Mouse (Mus musculus) adrenal gland, postnatal 25 days (tissue): ENCODE data around the gene Srsf5. TPM values are rescaled to one million over a fixed set of nuclear protein-coding genes. Genes with fewer than 3 reads are reported as not detected.
A peak's percentile ranks its signal among the peaks of the same experiment; 100 is the strongest.
"Not testable (repeated sequence)": the region's sequence is repeated elsewhere in the genome, so short reads cannot be mapped to it uniquely, and the experiment has no call there.

Experiments used
- DNase-seq: peaks from one replicate; pipeline ENCODE4 v3.0.0; 2021; ENCODE audit warnings: mixed read lengths
- total RNA-seq: library from RNA; stranded (reverse); gene quantifications from 2 replicates; pipeline ENCODE4 v1.2.3, GENCODE M21; 2021

Srsf5 gene
- total RNA-seq, 1 experiment from 2014 or later, result 500 TPM

DNA sequence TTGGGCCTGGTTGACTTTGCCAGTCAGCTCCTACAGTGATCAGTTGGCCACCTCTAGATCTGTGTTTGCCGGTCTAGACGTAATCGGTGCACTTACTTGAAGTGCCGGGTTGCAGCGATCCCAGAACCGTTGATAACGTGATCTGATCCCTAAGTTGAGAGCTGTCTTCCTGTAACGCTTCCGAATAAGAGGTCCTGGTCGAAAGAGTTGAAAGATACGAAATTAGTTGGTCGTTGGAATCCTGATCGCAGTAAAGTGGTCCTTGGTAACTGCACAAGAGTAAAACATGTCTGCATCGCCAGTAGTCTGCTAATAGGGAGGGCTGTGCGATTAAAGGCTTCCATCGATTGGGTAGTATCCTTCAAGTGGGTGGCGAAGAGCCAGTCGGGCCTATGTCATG is 2.9 kb downstream of the Srsf5 start:
- no peak for DNase-seq

DNA sequence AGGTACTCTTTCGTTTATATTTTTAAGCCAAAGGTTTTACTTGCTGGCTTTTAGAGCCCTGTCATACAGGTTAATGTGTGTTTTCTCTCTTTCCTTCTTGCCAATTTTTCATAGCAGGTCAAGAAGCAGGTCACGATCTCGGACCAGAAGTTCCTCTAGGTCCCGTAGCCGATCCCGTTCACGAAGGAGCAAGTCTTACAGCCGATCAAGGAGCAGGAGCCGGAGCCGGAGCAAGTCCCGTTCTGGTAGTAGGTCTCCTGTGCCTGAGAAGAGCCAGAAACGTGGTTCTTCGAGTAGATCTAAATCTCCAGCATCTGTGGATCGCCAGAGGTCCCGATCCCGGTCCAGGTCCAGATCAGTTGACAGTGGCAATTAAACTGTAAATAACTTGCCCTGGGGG is 4.3 kb downstream of the Srsf5 start:
- DNase-seq, result not testable (repeated sequence)

- DNase-seq, result no peak
These were observed 6.4 kb downstream of the Srsf5 start for GRCm38 (mm10) chr12:80951640-80952219.

DNA sequence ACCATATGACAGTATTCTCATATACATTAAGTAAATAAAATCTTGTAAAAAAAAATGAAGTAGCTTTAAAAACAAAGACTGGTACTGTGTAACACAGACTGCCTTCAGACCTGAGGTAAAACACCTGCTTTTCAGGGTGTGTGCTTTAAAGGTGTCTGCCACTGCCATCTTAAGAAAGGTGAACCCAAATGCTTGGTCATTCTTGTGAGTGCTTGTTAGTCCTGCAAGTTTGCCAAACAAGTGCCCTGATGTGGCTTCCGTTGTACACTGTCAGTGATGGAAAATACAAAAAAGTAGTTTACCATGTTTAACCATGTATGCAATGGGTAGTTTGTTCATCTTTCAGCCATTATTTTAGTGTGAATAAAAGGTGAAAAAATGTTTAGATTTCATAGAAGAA is 7.2 kb downstream of the Srsf5 start:
- no peak for DNase-seq

DNA sequence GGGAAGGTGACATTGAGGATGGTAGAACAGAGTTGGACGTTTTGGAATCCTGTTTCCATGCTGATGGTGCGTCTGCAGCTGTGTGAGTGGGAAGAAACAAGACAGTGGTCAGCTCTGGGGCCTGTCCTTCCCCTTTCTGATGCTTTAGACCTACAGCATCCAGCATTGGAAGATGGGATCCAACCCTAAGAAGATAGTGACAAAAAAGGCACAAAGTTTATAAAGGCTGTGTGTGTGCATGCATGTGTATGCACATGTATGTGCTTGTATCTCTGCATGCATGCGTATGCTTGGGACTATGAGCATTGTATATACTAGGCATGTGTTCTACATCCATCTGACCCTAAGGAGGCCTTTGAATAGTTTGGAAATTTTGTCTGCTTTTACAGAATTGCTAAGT is 10.7 kb downstream of the Srsf5 start:
- DNase-seq, result no peak

DNA sequence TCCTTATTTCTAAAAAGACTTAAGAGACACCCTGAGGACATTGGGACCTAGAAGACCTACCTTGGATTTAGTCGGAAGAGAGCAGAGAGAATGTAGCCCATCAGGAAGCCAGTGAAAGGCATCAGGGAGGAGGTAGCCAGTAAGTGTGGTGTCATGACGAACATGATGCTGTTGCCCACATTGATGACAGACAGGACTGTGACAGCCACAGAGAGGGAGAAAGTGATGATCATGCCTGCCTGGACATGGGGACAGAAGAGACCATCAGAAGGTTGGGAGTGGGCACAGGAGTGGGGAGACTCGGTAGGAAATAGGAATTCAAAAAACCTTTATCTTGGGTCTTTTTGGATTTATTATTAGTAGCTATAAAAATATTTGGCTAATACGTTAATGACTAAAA is 12.7 kb downstream of the Srsf5 start:
- DNase-seq, result no peak

- no peak for DNase-seq
These were observed 17.3 kb downstream of the Srsf5 start for GRCm38 (mm10) chr12:80962566-80962965.

- no peak for DNase-seq
These were observed 20.9 kb downstream of the Srsf5 start for GRCm38 (mm10) chr12:80966059-80966838.

DNA sequence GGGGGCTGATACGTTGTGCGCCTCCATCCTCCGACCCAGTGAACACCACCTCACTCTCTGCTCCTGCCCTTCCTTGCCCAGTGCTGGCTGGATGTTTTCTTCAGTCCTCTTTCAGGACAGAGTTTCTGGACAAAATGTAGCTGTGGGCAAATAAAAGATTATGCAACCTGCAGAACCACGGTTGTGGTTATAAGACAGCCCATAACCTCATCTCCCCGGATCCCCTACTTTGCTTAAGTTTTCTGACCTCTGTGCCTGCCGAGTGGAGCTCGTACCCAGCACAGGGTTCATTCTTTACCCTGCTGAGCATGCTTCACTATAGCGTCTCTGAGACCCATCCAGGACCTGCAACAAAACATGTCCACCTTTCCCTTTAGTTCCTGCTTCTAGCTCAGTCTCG is 22.6 kb downstream of the Srsf5 start:
- DNase-seq, result no peak

DNA sequence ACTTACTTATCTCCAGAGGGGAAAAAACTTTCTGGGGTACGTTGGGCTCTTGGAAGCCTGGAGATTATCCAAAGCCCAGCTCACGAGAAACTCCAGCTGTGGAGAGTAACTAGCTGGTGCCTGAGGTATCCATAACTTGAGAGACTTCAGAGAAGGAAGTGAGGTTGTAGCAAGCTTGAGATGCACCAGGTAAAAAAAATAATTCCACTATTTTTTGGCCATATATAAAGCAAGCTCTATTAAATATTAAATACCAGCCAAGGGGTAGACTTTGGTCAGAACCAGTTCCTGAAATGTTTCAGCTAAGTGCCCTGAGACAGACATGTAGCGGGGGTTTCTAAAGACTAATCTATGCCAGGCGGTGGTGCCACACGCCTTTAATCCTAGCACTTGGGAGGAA is 23.3 kb downstream of the Srsf5 start, which contains the start of gene Slc10a1:
Gene Slc10a1 (minus strand): TSS at position 101 of the 400 bp plus-strand sequence.
- no peak for DNase-seq

DNA sequence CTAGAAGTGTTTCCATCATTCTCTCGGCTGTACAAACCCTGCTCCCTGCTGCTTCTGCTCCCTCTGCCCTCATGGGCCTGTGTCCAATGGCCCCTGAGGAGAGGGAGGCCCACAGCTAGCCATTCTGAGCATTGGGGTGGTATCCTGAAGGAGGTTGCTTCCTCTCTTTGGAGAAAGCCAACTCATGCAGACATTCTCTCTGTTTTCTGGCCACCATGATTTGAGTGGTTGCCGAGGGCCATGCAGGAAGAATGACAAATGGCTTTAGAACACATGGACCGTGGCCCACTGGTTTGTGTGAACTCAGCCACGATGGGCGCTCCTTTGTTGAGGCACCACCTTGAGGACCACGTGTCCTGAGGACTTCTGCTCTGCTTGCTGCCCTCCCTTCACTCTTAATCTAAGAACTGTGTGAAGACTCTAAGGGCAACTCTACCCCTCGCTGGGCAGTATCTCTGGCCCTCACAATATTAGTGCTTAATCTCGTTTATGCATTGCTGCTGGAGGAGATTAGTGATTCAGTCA is 24.9 kb downstream of the Srsf5 start:
- no peak for DNase-seq

DNA sequence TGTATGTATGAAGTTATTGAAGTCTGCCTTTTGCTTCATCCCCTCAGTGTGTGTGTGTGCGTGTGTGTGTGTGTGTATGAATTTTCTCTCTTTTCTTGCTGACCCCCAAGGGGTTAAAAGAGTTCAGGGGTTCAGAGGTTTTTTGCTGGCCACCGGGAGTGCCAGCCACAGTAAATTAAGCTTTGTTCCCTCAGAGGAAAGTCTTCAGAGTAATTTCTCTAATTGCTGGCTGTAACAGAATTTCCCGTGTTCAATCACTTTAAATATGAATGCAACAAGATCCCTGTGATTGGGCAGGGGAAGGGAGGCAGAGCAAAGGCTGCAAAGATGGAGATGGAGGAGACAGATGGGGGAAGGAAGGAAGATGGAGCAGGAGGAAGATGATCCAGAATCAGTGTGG is 26.5 kb downstream of the Srsf5 start:
- no peak for DNase-seq

DNA sequence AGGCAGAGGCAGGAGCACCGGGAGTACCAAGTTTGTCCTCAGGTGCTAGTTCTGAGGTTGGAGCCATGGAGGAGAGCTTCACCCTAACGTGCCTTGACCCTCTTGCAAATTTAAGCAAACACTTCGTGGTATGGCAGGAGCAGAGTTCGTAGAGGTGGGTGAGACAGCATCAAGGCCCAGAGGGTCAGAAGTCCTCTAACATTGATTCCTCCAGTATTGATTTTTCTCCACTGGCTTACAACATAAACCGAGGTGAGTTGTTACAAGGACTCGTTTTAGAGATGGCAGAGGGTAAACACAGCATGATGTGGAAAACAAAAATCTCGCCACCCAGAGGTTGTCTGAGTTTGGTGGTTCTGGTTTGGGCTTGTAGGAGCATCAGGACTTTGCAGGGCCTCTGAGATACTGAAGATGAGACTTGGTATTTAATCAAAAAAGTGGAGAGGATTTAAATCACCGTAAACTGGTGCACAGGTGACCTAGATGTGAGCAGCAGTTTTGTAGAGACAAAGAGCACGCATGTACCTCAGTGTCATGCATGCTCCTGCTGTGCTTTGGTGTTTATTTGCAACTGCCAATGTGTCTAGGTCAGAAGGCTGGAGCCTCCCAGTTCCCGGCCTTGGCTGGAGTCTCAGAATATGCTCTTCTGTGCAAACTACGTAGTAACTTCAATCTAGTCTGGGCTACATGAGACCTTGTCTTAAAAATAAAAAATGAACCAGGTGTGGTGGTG is 30.8 kb downstream of the Srsf5 start:
- DNase-seq, result no peak

DNA sequence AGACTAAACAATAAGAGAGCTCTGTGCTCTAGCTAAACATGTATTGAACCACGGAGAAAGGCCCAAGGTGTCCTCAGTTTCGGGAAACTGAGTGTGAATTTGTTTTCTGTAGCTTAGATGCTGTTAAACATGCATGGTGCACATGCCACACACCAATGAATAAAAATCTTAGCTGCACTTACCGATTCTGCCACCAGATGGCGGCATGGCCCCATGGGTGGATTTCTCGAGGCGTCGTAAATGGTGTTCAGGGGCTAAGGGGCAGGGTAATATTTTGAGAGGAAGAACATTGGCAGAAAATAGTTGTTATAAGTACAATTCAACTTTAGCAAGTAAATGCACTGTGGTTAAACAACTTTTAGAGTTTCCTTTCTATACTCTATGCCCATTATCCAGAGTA is 37.0 kb downstream of the Srsf5 start:
- DNase-seq, result peak; percentile 71

- no peak for DNase-seq
These were observed 38.4 kb downstream of the Srsf5 start for GRCm38 (mm10) chr12:80983695-80984094.

- DNase-seq, result no peak
These were observed 41.3 kb downstream of the Srsf5 start for GRCm38 (mm10) chr12:80986628-80987027.

GRCm38 (mm10) chr12:80988286-80988685 is 43.0 kb downstream of the Srsf5 start:
- no peak for DNase-seq

- DNase-seq, result no peak
These were observed 45.7 kb downstream of the Srsf5 start for GRCm38 (mm10) chr12:80990901-80991445.

DNA sequence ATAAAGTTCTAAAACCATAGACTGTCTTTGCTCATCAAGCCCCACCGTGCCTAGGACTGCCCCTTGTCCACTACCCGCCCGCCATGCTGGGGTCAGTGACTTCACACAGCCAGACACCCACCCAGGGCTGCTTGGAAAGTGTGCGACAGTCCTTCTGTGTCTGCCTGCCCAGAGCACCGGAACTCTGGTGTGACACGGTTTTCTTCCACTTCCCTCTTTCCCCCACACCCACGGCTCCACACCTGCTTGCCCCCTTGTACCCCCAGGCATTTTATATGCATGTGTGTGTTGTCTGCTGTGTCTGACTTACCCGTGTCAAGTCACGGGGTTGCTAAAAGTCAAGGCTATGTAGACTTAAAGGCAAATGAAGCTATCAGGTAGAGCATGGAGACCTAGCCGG is 46.5 kb downstream of the Srsf5 start:
- no peak for DNase-seq

DNA sequence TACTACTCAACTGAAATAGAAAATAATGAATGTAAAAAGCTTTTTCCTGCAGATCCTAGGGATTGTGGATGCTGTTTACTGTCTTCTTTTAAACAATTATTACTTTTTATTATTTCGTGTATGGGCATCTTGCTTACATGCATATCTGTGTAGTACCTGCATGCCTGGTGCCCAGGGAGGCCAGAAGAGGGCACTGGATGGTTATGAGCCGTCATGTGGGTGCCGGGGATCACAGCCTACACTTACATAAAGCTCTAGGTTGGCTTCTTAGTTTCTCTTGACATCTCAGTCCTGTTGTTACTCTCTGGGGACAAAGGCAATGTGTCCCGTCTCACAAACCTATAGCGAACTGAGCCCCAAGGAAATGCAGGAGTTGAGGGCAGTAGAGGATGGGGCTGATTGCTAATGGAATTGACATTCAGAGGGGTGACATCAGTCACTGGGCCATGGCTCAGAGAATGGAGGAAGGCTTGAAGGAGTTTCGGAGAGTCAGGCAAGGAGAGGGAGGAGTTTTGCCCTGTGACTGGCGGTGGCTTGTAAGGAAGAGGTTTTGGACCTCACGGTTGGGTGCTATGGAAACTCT is 47.3 kb downstream of the Srsf5 start:
- DNase-seq, result peak; percentile 42

- DNase-seq, result no peak
These were observed 48.5 kb downstream of the Srsf5 start for GRCm38 (mm10) chr12:80993773-80994172.

DNA sequence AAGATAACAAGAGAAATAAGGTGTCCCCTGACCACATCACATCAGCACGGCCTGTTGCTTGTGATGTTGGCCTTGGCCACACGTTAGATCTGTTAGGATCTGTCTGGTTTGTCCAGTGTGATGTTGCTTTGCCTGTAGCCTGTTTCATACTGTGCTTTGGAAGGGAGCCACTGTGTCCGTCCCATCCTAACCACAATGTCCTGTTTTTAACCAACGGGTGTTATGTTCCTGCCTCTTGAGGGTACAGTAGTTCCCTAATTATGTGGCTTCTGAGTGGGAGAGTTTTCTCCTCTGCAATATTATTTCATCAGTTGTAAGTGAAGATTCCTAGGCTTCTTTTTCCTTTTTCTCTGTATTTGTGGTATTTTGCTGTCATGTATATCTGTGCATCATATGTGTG is 50.0 kb downstream of the Srsf5 start:
- no peak for DNase-seq
